Mouse (Mus musculus): ENCODE data around the gene Tvp23a.

Tvp23a gene

DNA sequence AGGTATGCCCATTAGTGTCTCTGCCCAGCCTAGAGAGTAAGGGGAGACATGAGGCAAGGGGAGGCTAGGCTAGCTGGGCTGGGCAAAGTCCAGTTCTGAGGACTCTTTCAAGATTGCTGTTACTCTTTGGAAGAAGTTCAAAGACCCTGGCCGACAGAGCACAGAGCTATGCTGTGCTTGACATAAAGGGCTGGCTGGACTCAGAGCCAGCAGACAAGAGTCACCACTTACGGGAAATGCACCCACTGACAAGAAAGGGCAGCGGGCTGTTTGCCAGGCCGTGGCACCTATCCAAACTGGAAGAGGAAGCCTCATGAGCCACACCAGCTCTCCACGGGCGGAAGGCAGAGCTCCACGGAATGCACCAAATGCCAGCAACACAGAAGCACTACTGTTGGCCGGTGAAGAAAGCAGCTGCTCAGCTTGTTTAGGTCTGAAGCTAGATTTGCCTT, 5.3 kb upstream of the Tvp23a start:
- DNase-seq: peak; percentile 30

DNA sequence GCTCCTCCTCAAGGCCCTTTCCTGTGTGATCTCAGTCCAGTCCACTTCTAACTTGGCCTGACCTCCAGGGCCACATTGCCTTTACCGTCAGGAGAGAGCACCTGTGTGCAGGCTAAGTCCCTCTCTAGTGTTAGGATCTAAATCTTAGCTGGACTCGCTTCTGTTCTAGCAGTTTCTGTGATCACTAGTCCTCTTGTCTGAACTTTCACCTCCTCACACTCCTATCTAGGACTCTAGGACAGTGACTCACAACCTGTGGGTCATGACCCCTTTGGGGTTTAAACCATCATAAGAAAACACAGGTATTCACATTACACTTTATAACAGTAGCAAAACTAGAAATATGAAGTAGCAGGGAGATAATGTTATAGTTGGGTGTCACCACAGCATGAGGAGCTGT, 4.7 kb upstream of the Tvp23a start:
- no peak for DNase-seq

DNA sequence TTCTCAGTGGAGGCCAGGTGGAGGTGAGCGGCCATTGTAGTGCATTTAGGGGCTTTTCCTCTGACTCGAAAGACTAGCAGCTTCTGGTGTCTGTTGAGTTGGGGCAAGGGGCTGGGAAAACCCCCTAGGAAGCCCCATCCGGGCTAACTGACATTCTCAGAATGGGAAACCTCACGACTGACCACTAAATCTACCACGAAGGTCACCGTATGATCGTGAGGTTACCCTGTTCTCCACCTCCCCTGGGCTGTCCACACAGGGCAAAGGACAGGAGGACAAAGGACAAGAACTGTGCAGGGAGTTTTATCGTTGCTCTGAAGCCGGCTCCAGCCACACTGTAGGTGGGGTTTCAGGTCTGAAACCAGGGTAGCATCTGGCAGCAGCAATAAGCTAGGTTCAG, 1.8 kb upstream of the Tvp23a start:
- no peak for DNase-seq

DNA sequence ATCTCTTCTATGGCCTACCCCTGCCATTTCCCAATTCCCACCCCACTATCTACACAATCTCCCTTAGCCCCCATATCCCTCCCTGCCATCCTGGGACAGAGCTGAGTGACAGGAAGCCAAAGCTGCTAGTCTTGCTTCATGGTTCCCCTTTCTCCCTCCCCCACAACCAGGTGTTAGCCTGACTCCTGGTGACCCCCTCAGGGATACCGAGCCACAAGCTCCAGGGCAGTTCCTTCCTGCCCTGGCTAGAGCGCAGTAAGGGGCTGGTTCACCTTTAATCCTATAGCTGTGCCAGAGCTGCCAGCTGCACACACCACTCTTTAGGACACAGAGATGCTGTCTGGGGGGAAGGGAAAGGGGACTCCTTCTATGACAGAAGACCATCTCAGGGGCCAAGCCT, 619 bp upstream of the Tvp23a start:
- DNase-seq: peak; percentile 21

DNA sequence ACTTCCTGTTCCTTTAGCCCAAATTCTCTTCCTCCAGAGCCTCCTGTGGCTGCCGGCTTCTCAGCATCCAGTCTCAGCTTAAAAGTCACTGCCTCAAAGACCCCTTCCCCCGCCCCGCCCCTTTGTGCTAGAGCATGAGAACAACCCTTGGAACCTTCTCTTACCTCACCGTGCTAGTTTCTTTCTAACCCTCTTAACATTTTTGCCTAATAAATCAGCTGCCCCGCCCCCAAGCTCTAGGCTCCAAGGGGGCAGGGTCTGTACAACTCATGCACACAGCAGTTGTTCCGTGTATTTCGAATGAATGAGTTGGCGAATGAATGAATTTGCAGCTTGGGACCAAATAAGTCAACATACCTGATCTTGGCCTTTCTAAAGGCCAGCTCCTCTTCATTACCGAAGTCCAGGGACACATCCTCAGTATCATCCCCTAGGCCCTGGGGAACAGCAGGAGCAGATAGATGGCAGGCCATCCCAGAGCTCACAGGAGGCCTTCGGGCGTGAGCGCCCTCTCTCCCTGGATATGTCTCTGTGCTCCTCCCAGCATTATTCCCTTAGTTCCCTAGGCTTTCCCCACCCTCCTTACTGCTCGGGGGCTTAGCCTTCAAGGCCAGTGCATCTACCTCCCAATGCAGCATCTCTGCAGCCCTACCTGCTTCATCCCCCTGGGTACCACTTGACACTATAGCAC, 444 bp downstream of the Tvp23a start:
- DNase-seq: peak; percentile 21

DNA sequence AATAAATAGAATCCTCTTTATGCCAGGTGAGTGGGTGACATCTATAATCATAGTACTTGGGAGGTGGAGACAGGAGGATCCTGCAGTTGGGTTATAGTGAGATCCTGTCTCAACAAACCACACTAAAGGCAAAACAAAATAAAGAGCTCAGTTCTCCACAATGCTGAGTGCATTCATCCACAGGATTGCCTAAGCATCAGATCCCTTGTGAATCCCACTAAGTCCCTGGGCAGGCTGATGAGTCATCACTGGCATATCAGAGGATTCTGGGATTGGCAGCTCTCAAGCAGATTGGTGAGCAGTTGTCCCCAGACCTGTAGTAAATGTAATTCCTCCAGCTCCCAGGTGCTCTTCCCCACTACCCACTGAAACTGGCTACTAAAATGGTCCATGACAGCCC, 3.4 kb downstream of the Tvp23a start:
- DNase-seq: no peak

DNA sequence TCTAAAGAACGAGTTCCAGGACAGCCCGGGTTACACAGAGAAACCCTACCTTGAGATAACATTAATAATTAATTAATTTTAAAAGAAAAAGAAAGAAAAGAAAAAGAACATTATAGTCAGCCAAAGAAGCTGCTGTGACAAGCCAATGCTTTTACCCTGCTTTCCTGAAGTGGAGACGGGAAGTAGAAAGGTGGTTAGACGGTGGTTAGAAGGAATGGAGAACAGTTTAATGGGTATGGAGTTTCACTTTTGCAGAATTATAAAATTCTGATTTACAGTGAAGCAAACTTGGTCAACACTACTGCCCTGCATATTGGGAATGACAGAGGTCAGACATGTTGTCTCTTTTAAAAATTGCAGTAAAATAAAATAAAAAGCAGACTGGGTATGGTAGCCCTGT, 5.4 kb downstream of the Tvp23a start:
- DNase-seq: no peak

DNA sequence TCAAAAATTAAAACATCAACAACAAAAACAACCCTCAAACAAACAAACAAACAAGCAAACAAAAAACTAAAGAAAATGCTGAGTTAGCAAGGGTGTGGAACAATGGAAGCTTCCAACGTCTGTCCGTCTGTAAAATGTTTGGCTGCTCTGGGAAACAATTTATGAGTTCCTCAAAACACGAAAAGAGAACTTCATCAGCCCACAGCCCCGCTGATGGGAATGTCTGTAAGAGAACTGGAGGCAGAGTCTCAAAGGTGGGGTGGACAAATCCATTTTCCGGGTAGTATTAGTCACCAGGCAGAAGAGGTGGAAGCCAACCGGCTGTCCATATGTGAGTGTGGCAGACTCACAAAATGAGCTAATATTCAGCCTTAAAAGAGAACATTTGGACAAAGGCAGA, 5.8 kb downstream of the Tvp23a start:
- DNase-seq: no peak

DNA sequence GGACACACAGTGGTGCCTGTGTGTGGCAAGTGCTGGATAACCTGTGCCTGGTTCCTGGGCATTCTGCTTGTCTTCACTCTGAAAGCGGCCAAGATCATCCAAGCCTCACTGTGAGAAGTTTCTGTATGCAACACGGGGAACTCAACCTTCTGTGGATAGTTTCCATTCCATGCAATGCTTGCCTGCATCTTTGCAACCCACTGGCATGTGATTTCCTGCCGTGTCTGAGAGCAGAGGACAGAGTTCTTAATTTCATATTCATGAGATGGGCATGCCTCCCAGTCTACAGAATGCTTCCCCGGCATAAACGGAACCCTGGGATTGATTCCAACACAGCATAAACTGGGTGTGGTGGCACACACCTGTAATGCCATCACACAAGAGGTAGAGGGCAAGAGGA, 9.1 kb downstream of the Tvp23a start:
- no peak for DNase-seq

DNA sequence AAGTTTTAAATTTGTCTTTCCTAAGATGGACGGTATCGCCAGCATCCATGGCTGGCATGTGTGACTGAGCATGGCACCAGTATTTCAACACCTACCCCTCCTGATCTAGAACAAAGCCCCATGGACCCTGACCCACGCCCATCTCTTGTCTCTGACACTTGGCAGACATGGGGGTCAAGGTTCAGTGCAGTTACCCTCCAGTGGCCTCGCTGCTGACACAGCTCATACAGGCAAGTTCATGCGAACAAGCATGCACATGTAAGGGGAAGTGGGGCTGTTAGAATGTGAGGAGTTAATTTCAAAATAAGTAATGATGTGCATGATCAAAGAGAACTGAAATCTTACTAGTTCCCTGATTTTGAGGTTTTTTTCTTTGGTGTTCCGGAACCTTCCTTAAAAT, 11.0 kb downstream of the Tvp23a start:
- DNase-seq: no peak

DNA sequence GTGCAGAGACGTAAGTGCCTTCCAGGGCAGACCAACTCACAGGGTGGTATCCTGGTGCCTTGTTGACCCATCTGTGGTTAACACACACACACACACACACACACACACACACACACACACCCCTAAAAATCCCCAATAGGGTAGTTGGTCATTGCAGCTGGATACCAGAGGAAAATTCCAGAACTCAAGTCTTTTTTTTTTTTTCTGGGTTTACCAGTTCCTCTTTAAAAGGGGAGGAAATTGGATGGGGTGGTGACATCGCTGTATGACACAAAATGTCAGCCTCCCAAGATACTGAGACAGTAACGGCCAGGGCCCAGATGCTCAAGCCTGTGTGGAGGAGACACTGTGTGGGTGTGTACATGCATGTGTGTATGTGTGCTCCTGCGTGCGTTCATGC, 13.8 kb downstream of the Tvp23a start:
- DNase-seq: no peak

DNA sequence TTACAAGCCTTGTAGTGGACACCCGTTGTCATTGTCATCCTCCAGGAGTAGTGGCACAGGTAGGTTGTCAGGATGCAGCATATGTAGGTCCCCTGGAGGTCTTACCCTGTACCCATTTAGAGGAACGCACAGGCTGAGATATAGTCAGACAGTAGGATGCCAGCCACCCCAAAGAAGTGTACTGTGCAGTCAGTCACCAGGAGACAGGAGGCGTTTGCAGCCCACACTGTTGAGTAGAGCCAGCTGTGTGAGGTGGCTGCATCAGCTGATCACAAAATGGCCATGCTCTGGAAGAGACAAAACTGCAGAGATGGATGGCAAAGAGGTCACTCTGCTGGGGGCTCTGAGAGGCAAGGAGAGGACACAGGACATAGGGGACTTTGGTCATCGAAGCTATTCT, 14.8 kb downstream of the Tvp23a start:
- no peak for DNase-seq

DNA sequence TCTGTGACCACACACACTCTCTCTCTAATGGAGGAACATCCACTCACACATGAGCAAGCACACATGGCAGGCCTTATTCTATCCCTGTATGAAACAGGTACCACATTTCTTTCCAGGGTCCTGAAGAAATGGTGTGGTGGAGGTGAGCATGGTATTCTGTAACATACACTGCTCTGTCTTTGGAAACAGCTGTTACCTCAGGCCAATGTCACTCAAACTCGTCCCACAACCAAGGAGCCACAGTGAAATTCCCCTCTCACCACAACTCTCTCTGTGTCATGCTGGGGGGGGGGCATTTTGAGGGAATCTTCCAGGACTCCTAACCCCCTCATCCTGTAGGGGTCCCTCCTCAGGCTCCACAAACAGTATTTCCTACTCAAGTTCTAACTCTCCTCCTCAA, 15.3 kb downstream of the Tvp23a start:
- no peak for DNase-seq

DNA sequence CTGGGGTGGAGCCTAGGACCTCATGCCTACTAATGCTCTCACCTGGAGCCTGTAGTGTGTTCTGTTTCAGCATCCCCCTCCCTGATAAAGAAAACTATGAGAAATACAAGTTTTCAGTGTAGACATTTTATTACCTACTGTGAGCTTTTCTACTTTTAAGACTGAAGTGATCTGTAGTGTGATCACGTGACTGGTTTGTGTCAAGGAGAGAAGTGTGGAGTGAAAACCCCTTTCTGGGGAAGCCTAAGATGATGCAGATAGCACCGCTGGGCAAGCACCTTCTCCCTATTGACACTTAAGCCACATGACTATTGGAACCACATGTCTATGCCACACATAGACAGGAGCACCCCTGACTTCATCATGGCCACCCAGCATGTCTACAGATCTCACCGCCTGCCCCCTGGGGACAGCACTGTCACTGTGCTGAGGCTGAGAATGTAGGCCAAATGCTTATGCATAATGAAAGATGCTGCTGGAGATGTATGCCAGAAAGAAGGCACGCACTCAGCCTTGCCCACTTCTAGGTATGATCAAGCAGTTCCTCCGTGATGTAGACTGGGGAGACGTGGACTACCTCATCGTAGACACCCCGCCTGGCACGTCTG, 26.6 kb downstream of the Tvp23a start:
- DNase-seq: no peak

DNA sequence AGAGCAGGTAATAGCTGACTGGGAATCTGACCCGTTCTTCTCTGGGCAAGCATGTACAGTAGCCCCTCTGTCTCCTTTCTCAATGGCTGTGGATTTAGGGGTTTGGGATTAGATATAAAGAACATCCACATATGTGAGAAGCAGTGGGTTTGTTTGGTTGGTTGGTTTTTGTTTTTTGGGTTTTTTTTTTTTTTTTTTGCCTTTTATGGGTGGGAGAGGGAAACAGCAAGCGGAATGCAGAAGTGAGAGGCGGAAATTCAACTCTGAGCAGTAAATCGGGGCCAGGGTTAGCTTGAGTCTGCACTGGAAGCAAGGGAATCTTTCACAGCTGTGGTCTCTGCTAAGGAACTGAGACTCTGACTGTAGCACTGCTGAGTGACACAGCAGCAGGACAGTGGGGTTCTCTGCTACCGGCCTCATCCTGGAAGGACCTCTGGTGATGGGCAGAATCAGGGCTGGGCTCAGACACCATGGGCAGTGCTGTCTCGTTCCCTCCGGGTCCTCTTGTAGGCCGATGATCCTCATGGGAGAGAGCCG, 29.4 kb downstream of the Tvp23a start:
- DNase-seq: no peak

DNA sequence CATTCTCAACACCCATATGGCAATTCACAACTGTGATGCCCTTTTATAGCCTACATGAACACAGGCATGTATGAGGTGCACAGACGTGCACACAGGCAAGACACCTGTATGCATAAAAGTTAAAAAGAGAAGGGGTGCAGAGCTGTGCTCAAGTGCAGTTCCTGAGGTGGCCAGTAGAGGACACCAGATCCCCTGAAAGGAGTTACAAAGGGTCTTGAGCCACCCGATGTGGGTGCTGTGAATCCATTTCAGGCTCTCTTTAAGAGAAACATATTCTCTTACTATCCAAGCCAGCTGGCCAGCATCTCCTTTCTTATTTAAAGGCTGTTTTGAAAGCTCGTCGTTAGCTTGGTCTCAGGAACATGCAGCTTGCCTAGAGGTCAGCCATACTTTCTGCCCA, 30.3 kb downstream of the Tvp23a start:
- DNase-seq: no peak

DNA sequence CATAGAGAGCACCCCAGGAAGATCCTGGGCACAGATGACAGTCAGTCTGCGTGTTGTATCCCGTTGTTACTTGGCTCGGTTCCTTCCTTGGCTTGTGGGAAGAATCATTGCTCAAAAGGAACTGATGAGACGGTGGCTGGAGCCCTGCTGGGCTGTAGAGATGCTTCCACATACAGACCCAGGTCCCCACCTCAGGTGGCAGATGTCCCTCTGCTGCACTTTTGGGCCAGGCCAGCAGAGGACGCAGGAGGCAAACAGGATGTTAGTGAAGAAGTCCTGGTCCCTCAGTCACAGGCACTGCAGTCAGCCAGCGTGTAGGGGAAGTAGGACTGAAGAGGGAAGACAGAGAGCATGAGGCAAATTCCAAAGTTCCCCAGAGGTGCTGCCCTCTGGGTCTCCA, 31.2 kb downstream of the Tvp23a start:
- peak; percentile 90 for DNase-seq

DNA sequence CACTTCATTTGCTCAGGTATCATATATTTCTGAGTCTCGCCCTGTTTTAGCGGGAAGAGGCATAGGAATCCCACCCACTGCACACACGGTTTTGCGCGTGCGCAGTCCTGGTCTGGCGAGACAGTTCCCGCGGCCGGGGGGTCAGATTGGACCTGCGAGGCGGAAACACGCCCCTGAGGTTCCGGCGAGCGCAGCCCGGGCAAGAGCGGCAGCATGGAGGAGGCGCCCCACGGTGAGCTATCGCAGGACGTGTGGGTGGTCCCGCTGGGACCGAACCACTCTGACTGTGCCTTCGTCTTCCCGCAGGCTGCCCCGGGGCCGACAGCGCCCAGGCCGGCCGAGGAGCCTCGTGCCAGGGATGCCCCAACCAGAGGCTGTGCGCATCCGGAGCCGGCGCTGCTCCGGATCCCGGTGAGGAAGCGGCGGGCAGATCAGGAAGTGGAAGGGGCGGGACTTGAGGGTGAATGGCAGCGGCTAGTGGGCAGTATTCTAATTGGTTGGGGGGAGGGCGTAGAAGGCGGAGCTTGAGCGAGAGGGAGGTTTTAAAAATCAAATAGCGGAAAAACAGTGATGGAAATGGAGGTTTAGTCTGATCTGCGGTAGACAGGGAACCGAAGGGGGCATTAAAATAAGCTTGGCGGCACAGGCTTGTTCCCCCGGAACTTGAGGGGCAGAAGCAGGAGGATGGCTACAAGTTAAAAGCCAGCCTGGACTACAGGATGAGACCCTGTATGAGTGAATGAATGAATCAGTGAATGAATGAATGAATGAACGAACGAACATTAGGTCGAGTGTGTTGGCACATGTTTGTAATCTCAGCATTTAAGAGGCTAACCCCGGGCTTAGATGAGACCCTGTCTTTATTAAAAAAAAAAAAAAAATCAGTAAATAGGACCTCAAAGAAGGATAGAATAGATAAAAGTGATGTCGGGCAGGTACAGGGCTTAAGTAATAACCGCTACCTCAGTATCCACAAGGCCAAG, 35.1 kb downstream of the Tvp23a start, which contains the start of gene Nubp1:
Nubp1 (plus strand) TSS at position 185 of the 983 bp plus-strand sequence.
- peak; percentile 96 for DNase-seq

DNA sequence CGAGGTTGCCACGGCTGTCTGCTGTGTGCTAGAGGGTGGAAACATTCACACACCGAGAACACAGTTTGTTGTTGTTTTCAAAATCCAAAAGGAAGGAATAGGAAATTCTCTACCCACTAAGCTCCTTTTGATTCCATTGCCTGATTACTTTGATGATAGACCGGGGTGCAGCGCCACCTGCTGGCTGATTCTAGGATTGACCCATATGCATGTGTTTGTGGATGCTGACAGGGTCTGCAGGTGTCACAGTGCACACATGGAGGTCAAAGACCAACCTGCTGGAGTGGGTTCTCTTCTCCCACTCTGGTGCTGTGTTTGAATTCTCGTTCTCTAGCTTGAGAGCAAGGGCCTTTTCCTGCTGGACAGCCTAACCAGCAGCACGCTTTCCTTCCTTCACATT, 48.0 kb downstream of the Tvp23a start:
- peak; percentile 58 for DNase-seq

DNA sequence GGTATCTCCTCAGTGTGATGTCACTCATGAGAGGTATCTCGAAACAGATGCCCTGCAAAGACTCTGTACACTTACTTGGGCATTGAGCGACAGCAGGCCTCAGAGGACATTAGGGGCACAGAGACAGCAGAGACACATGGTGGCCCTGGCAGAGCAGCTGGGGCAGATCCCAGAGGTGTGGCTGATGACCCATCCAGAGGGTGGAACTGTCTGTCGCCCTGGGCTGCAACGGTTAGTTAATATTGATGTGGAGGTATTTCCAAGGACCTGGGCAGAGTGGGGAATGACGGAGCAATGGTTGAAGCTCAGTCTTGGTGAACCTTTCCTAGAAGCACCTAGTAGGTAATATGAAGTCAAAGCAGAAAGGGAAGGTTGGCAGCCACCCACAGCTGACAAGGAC, 48.4 kb downstream of the Tvp23a start:
- DNase-seq: no peak

DNA sequence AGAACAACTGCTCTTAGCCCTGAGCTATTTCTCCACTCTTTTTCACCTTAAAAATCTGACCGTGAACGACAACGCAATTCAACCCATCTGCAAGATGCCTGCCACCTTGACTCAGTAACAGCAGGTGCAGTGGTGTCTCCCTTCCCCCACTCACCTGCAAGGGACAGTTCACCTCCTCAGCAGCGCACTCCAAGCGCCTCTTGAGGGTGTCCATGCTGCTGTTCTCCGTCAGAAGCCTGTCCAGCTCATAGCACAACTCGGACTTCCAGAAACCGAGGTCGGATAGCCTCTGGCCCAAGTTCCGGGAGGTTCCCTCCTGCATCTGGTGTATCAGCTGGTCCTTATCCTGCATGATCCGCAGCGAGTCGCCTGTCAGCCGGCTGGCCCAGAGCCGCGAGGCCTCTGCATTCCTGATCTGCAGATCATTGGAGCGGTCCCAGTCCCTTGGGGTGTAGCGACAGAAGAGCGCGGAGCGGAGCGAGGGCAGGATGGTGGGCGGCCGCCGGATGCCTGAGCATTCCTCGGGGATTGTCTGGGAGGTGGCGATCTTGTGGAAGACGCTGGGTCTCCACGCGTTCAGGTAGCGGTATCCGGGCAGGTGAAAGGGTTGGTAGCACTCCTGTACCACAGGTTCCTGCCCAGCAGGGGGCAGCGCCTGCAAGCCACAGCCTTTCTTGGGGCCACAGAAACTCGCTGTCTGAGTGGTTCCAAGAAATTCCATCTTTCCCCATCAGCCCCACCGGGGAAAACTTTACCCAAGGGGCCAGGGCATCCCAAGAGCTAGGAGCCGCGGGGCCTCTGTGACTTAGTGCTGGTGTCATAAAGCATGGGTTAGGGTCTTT, 52.2 kb downstream of the Tvp23a start, which contains the start of gene Tekt5:
Tekt5 (minus strand) TSS at position 792 of the 842 bp plus-strand sequence.
- DNase-seq: peak; percentile 45

DNA sequence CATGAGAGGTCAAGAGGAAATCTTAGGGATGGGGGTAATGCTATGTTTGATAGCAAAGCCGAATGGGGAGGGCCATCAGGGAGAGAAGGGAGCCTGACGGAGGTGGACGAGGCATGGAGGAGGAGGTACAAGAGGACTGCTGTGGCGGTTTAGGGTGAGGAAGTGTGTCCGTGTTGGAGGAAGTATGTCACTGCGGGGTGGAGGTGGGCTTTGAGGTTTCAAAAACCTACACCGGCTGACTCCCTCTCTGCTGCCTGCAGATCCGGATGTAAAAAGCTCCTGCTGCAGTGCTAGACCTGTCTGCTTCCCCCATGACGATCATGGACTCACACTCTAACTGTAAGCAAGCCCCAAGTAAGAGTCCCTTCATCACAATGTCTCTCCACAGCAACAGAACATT, 54.6 kb downstream of the Tvp23a start:
- no peak for DNase-seq
